11 mouse cellular contexts compared by ENCODE assay signal in genomic region chr9:66181826-66182678, GRCm38 (mm10). TPM values are rescaled to one million over a fixed set of nuclear protein-coding genes. Genes with fewer than 3 reads are reported as not detected.
DNase-seq lines count a peak whose midpoint lies in the region; ATAC-seq and TF ChIP-seq lines count a peak whose summit lies in the region.
"Had no signal": no experiment of that assay in that cellular context is flagged by ENCODE, and none has a peak within 500 bp of the region (broad histone marks: within the 10 kb centered on the region; RNA-seq: fewer than 3 reads in every experiment).

No protein-coding gene starts in this region.

- no peaks in the 10 kb centered on the region for H3K27me3 ChIP-seq in lung, embryonic 14.5 days (ENCODE audit: insufficient read depth, low read length)
- H3K27me3 ChIP-seq in embryonic facial prominence, embryonic 10.5 days (replicated peaks; ENCODE audit: low read depth, poor library complexity, severe bottlenecking), result no peaks in the 10 kb centered on the region
- H3K27me3 ChIP-seq in liver, adult 2 months (ENCODE audit: control insufficient read depth, insufficient read depth, low read length), result no peaks in the 10 kb centered on the region
- H3K27me3 ChIP-seq in thymus, adult 2 months (ENCODE audit: control insufficient read depth, insufficient read depth, low read length), result no peaks in the 10 kb centered on the region

- no peak for TF ChIP-seq POLR2A in lung, adult 2 months (IDR thresholded peaks at IDR 0.05; ENCODE audit: borderline replicate concordance, extremely low read depth, low read depth, low read length)
- no peak for TF ChIP-seq POLR2A in liver, adult 2 months (IDR thresholded peaks at IDR 0.05; ENCODE audit: extremely low read depth, insufficient read depth, low read length)
- no peak for TF ChIP-seq POLR2A in thymus, adult 2 months (IDR thresholded peaks at IDR 0.05; ENCODE audit: control insufficient read depth, extremely low read depth, insufficient read depth, low read length, poor library complexity)

- no peaks in the 10 kb centered on the region for H3K9me3 ChIP-seq in lung, embryonic 14.5 days (ENCODE audit: low read depth, low read length)
- H3K9me3 ChIP-seq in embryonic facial prominence, embryonic 10.5 days, result no peaks in the 10 kb centered on the region

- no peak for DNase-seq in lung, embryonic 14.5 days
- no peak for DNase-seq in lung, adult 2 months
- DNase-seq in embryonic facial prominence, embryonic 10.5 days (ENCODE audit: low spot score), result no peak
- DNase-seq in liver, adult 2 months (ENCODE audit: extremely low read depth, low read depth, low spot score), result no peak
- peak; percentile 55 to 73 for DNase-seq in spleen, postnatal 36 days (ENCODE audit: low spot score in 2 of 2)
- no peak for DNase-seq in thymus, adult 2 months
- DNase-seq in gastrocnemius, postnatal 14 days, result no peak
- no peak for DNase-seq in cerebellum, adult 9-11 months
- DNase-seq: gastrocnemius, postnatal 25 days; thymus, postnatal 4 days had no signal

- intact Hi-C loops in gastrocnemius, postnatal 14 days (cut with DNase I; ENCODE audit: low total_unique reads), result no loop called here

- H3K4me1 ChIP-seq in lung, embryonic 14.5 days (ENCODE audit: insufficient read depth), result peaks cover 4% of the 10 kb centered on the region; the same call in 1 of the 2 replicates
- peaks cover 12% of the 10 kb centered on the region for H3K4me1 ChIP-seq in lung, adult 2 months (ENCODE audit: control insufficient read depth, insufficient read depth, low read length)
- H3K4me1 ChIP-seq in embryonic facial prominence, embryonic 10.5 days, result peaks cover 29% of the 10 kb centered on the region
- peaks cover 65% of the 10 kb centered on the region for H3K4me1 ChIP-seq in liver, adult 2 months (ENCODE audit: control insufficient read depth, insufficient read depth, low read length)
- H3K4me1 ChIP-seq in thymus, adult 2 months (replicated peaks; ENCODE audit: control insufficient read depth, insufficient read depth, low read length), result no peaks in the 10 kb centered on the region

- no peak overlapping the region for H3K9ac ChIP-seq in lung, embryonic 14.5 days
- H3K9ac ChIP-seq in liver, adult 2 months (ENCODE audit: low read depth, low read length), result no peak overlapping the region

- 30% methylated on average over 11 of the region's 11 CpGs for WGBS in lung, embryonic 14.5 days
- WGBS in lung, adult 2 months, result 45% methylated on average over 11 of the region's 11 CpGs
- 66% methylated on average over 11 of the region's 11 CpGs for WGBS in embryonic facial prominence, embryonic 10.5 days
- 56% methylated on average over 11 of the region's 11 CpGs for WGBS in liver, adult 2 months
- WGBS in thymus, adult 2 months, result 86% methylated on average over 11 of the region's 11 CpGs

- peak overlapping the region; percentile 4; the same call in 1 of the 2 replicates for H3K4me2 ChIP-seq in lung, embryonic 14.5 days

- ATAC-seq in lung, embryonic 14.5 days (ENCODE audit: insufficient read depth), result no peak; the same call in 1 of the 2 replicates
- ATAC-seq: inflammation-experienced regulatory T-cells, adult 6 months had no signal

- no peak for TF ChIP-seq CTCF in lung, embryonic 14.5 days (IDR thresholded peaks at IDR 0.05; ENCODE audit: low read depth)
- no peak for TF ChIP-seq CTCF in lung, adult 2 months (IDR thresholded peaks at IDR 0.05; ENCODE audit: insufficient read depth, low read length)
- TF ChIP-seq CTCF in liver, adult 2 months (IDR thresholded peaks at IDR 0.05; ENCODE audit: low read depth, low read length), result no peak
- no peak for TF ChIP-seq CTCF in thymus, adult 2 months (IDR thresholded peaks at IDR 0.05; ENCODE audit: borderline replicate concordance, control insufficient read depth, extremely low read depth, insufficient read depth, low read length, poor library complexity)

- peaks cover 12% of the 10 kb centered on the region; the same call in 1 of the 2 replicates for H3K79me2 ChIP-seq in liver, adult 2 months (ENCODE audit: control insufficient read depth, insufficient read depth, low read length)

- no peak overlapping the region for H3K4me3 ChIP-seq in lung, embryonic 14.5 days (ENCODE audit: low read depth, low read length)
- no peak overlapping the region for H3K4me3 ChIP-seq in lung, adult 2 months (replicated peaks; ENCODE audit: extremely low read depth, low read depth, low read length)
- H3K4me3 ChIP-seq in embryonic facial prominence, embryonic 10.5 days, result no peak overlapping the region
- no peak overlapping the region for H3K4me3 ChIP-seq in liver, adult 2 months (ENCODE audit: insufficient read depth, low read depth, low read length)
- no peak overlapping the region for H3K4me3 ChIP-seq in thymus, adult 2 months (ENCODE audit: control insufficient read depth, insufficient read depth, low read length)

- peak overlapping the region; percentile 31; the same call in 1 of the 2 replicates for H3K27ac ChIP-seq in lung, embryonic 14.5 days (ENCODE audit: low read depth)
- peak overlapping the region; percentile 66 for H3K27ac ChIP-seq in embryonic facial prominence, embryonic 10.5 days (replicated peaks)
- H3K27ac ChIP-seq in liver, adult 2 months (replicated peaks; ENCODE audit: insufficient read depth, low read depth, low read length), result peak overlapping the region; percentile 50
- H3K27ac ChIP-seq in thymus, adult 2 months (ENCODE audit: control insufficient read depth, insufficient read depth, low read length), result no peak overlapping the region

- no peaks in the 10 kb centered on the region for H3K36me3 ChIP-seq in lung, embryonic 14.5 days (ENCODE audit: insufficient read depth)
- no peaks in the 10 kb centered on the region for H3K36me3 ChIP-seq in embryonic facial prominence, embryonic 10.5 days (replicated peaks)
- no peaks in the 10 kb centered on the region for H3K36me3 ChIP-seq in liver, adult 2 months (ENCODE audit: control insufficient read depth, insufficient read depth, low read length)
- no peaks in the 10 kb centered on the region for H3K36me3 ChIP-seq in thymus, adult 2 months (ENCODE audit: control insufficient read depth, insufficient read depth, low read length)

RNA-seq across cellular contexts. Expression of gene Dapk2, which starts 24.0 kb away (rescaled TPM):
- 5.9 and 7.6 TPM in 2 replicates for polyA plus RNA-seq in lung, embryonic 14.5 days (2014; fragmentation: Nextera tagmentation; extraction: Ambion mirVana)
- 26.7 and 32.8 TPM in 2 replicates for polyA plus RNA-seq in lung, adult 2 months (2012; rRNA removed)
- 5.3 and 5.8 TPM in 2 replicates for polyA plus RNA-seq in embryonic facial prominence, embryonic 10.5 days (2016; fragmentation: Nextera tagmentation; extraction: Ambion mirVana)
- total RNA-seq in liver, adult 2 months (2014; rRNA removed), result 9.6 and 11.0 TPM in 2 replicates
- polyA plus RNA-seq in liver, adult 2 months (2012; rRNA removed), result 4.3 and 6.2 TPM in 2 replicates
- polyA plus RNA-seq in thymus, adult 2 months (2012; rRNA removed), result 3.4 and 5.1 TPM in 2 replicates
- 10 to 100 TPM; 19.7 to 22.2 TPM for total RNA-seq in gastrocnemius, postnatal 14 days (2021)

RNA-seq across cellular contexts. Expression of gene Ciao2a, which starts 55.6 kb away (rescaled TPM):
- 145 and 151 TPM in 2 replicates for polyA plus RNA-seq in lung, embryonic 14.5 days (2014; fragmentation: Nextera tagmentation; extraction: Ambion mirVana)
- 7.3 and 13.0 TPM in 2 replicates for polyA plus RNA-seq in lung, adult 2 months (2012; rRNA removed)
- polyA plus RNA-seq in embryonic facial prominence, embryonic 10.5 days (2016; fragmentation: Nextera tagmentation; extraction: Ambion mirVana), result 159 and 162 TPM in 2 replicates
- total RNA-seq in liver, adult 2 months (2014; rRNA removed), result 47.0 and 50.5 TPM in 2 replicates
- 13.6 and 16.4 TPM in 2 replicates for polyA plus RNA-seq in liver, adult 2 months (2012; rRNA removed)
- polyA plus RNA-seq in thymus, adult 2 months (2012; rRNA removed), result 16.4 and 16.9 TPM in 2 replicates
- 10 to 100 TPM; 35.7 to 38.3 TPM for total RNA-seq in gastrocnemius, postnatal 14 days (2021)

RNA-seq across cellular contexts. Expression of gene Snx1, which starts 55.7 kb away (rescaled TPM):
- 116 TPM in 2 replicates for polyA plus RNA-seq in lung, embryonic 14.5 days (2014; fragmentation: Nextera tagmentation; extraction: Ambion mirVana)
- 50.7 and 57.3 TPM in 2 replicates for polyA plus RNA-seq in lung, adult 2 months (2012; rRNA removed)
- 124 and 129 TPM in 2 replicates for polyA plus RNA-seq in embryonic facial prominence, embryonic 10.5 days (2016; fragmentation: Nextera tagmentation; extraction: Ambion mirVana)
- total RNA-seq in liver, adult 2 months (2014; rRNA removed), result 21.3 and 22.1 TPM in 2 replicates
- polyA plus RNA-seq in liver, adult 2 months (2012; rRNA removed), result 10.8 and 11.9 TPM in 2 replicates
- 55.3 and 59.1 TPM in 2 replicates for polyA plus RNA-seq in thymus, adult 2 months (2012; rRNA removed)
- total RNA-seq in gastrocnemius, postnatal 14 days (2021), result 10 to 100 TPM; 23.8 to 24.0 TPM

Comparison
In these comparisons a context has a peak if more than half of its experiments do, and no peak if none do; other contexts are left out.
1. DNase-seq: peak in spleen, postnatal 36 days (2 of 2); none in lung, embryonic 14.5 days (single experiment), lung, adult 2 months (single experiment), embryonic facial prominence, embryonic 10.5 days (single experiment), liver, adult 2 months (single experiment), thymus, adult 2 months (single experiment), gastrocnemius, postnatal 14 days (single experiment) and cerebellum, adult 9-11 months (single experiment).